Mouse (Mus musculus): ENCODE data around the gene Zfp609. TPM values are rescaled to one million over a fixed set of nuclear protein-coding genes. Genes with fewer than 3 reads are reported as not detected.

Gene Zfp609
- total and polyA plus RNA-seq, 2 experiments from 2014 or later, result 5.6 to 10.2 TPM

DNA sequence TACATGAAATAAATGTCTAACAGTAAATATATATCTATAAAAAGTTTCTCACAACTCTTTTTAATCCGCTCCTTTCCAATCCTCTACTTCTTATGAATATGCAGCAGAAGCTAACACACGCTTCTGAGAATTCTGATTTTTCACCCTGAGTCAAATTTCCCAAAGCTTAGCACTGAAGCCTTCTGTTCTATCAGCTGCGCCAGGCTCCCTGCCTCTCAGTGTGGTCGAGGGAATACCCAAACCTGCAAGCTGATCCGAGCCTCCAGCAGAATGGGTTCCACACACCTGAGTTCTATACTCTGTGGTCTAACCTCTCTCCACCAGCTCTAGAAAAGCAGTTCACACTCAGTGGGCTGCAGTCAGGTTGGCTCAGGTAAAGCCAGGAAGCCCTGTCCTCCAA is 68.1 kb downstream of the Zfp609 start:
- H3K9ac ChIP-seq (replicated peaks; ENCODE audit: low read length), result no peak overlapping the region
- no peak for ATAC-seq
- no peak for DNase-seq (ENCODE audit: low spot score)
- H3K27ac ChIP-seq, result no peak overlapping the region
- H3K4me2 ChIP-seq (ENCODE audit: low read depth, low read length), result no peak overlapping the region
- no peak for TF ChIP-seq CTCF (IDR thresholded peaks at IDR 0.05; ENCODE audit: low read depth)
- H3K4me3 ChIP-seq (ENCODE audit: low read length), result no peak overlapping the region
- H3K36me3 ChIP-seq (ENCODE audit: insufficient read depth, low read length), result no peaks in the 10 kb centered on the region
- H3K27me3 ChIP-seq (ENCODE audit: insufficient read depth, low read length), result no peaks in the 10 kb centered on the region
- H3K4me1 ChIP-seq (ENCODE audit: insufficient read depth, low read length), result peaks cover 14% of the 10 kb centered on the region; the same call in 1 of the 2 replicates
- no peaks in the 10 kb centered on the region for H3K9me3 ChIP-seq (ENCODE audit: low read length)
- WGBS, result 86% methylated on average over 5 of the region's 5 CpGs

- H3K27ac ChIP-seq, result no peak overlapping the region
- ATAC-seq, result no peak
- no peaks in the 10 kb centered on the region for H3K9me3 ChIP-seq (ENCODE audit: low read length)
- no peak for TF ChIP-seq CTCF (IDR thresholded peaks at IDR 0.05; ENCODE audit: low read depth)
- H3K27me3 ChIP-seq (ENCODE audit: insufficient read depth, low read length), result no peaks in the 10 kb centered on the region
- no peak overlapping the region for H3K4me2 ChIP-seq (ENCODE audit: low read depth, low read length)
- H3K9ac ChIP-seq (replicated peaks; ENCODE audit: low read length), result no peak overlapping the region
- DNase-seq (ENCODE audit: low spot score), result no peak
- peaks cover 14% of the 10 kb centered on the region; the same call in 1 of the 2 replicates for H3K4me1 ChIP-seq (ENCODE audit: insufficient read depth, low read length)
- WGBS, result 72% methylated on average over 3 of the region's 3 CpGs
- no peak overlapping the region for H3K4me3 ChIP-seq (ENCODE audit: low read length)
- no peaks in the 10 kb centered on the region for H3K36me3 ChIP-seq (ENCODE audit: insufficient read depth, low read length)
Observed at GRCm38 (mm10) chr9:65757826-65758225, 69.5 kb downstream of the Zfp609 start.

GRCm38 (mm10) chr9:65755673-65756375 is 71.5 kb downstream of the Zfp609 start:
- ATAC-seq, result no peak
- peaks cover 14% of the 10 kb centered on the region; the same call in 1 of the 2 replicates for H3K4me1 ChIP-seq (ENCODE audit: insufficient read depth, low read length)
- no peak overlapping the region for H3K4me3 ChIP-seq (ENCODE audit: low read length)
- no peak overlapping the region for H3K4me2 ChIP-seq (ENCODE audit: low read depth, low read length)
- WGBS, result 60% methylated on average over 7 of the region's 7 CpGs
- no peak for DNase-seq (ENCODE audit: low spot score)
- H3K9ac ChIP-seq (replicated peaks; ENCODE audit: low read length), result no peak overlapping the region
- H3K36me3 ChIP-seq (ENCODE audit: insufficient read depth, low read length), result no peaks in the 10 kb centered on the region
- no peak overlapping the region for H3K27ac ChIP-seq
- H3K9me3 ChIP-seq (ENCODE audit: low read length), result no peaks in the 10 kb centered on the region
- no peak for TF ChIP-seq CTCF (IDR thresholded peaks at IDR 0.05; ENCODE audit: low read depth)
- H3K27me3 ChIP-seq (ENCODE audit: insufficient read depth, low read length), result no peaks in the 10 kb centered on the region

DNA sequence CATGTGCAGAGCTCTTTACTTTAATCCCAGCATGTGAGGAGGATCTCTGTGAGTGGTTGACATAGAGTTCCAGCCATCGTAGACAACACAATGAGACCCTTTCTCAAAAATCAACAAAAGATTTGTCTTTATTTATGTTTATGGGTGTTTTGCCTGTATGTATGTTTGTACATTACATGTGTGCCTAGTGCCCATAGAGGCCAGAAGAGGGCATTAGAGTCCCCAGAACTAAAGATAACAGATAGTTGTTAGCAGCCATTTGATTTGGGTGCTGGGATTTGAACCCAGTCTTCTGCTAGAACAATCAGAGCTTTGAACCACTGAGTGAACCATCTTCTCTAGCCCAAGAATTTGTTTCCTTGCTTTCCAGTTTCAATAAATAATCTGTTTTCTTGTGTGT is 72.2 kb downstream of the Zfp609 start:
- no peak for ATAC-seq
- no peaks in the 10 kb centered on the region for H3K9me3 ChIP-seq (ENCODE audit: low read length)
- H3K4me3 ChIP-seq (ENCODE audit: low read length), result no peak overlapping the region
- peaks cover 8% of the 10 kb centered on the region; the same call in 1 of the 2 replicates for H3K4me1 ChIP-seq (ENCODE audit: insufficient read depth, low read length)
- no peaks in the 10 kb centered on the region for H3K36me3 ChIP-seq (ENCODE audit: insufficient read depth, low read length)
- 80% methylated on average over 1 of the region's 1 CpGs for whole genome bisulfite sequencing
- TF ChIP-seq CTCF (IDR thresholded peaks at IDR 0.05; ENCODE audit: low read depth), result peak; percentile 25; the same call in 1 of the 2 replicates
- DNase-seq (ENCODE audit: low spot score), result no peak
- H3K9ac ChIP-seq (replicated peaks; ENCODE audit: low read length), result no peak overlapping the region
- no peaks in the 10 kb centered on the region for H3K27me3 ChIP-seq (ENCODE audit: insufficient read depth, low read length)
- H3K4me2 ChIP-seq (ENCODE audit: low read depth, low read length), result no peak overlapping the region
- no peak overlapping the region for H3K27ac ChIP-seq

GRCm38 (mm10) chr9:65752632-65753031 is 74.7 kb downstream of the Zfp609 start:
- no peak overlapping the region for H3K9ac ChIP-seq (replicated peaks; ENCODE audit: low read length)

DNA sequence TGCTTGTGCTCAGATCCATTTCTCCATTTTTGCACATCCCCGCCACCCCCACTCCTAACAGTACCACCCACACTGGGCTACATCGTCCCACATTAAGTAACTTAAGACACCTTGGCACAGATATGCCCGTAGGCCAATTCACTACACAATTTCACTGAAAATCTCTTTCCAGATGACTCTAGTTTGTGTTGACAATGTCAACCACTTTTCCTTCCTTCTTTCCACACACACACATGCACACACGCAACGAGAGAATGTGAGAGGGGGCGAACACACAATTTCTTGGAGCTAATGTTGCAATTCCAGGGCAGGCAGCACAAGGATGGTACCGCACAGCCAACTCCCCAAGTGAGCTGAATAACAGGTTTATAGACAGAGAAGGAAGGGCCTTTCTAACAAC is 75.5 kb downstream of the Zfp609 start:
- no peak overlapping the region for H3K27ac ChIP-seq
- WGBS, result 93% methylated on average over 7 of the region's 7 CpGs
- H3K4me1 ChIP-seq (ENCODE audit: insufficient read depth, low read length), result peaks cover 7% of the 10 kb centered on the region; the same call in 1 of the 2 replicates
- no peaks in the 10 kb centered on the region for H3K36me3 ChIP-seq (ENCODE audit: insufficient read depth, low read length)
- DNase-seq (ENCODE audit: low spot score) (no peak), ATAC-seq (no peak)
- no peaks in the 10 kb centered on the region for H3K27me3 ChIP-seq (ENCODE audit: insufficient read depth, low read length)
- no peak for TF ChIP-seq CTCF (IDR thresholded peaks at IDR 0.05; ENCODE audit: low read depth)
- no peak overlapping the region for H3K4me3 ChIP-seq (ENCODE audit: low read length)
- no peak overlapping the region for H3K4me2 ChIP-seq (ENCODE audit: low read depth, low read length)
- no peaks in the 10 kb centered on the region for H3K9me3 ChIP-seq (ENCODE audit: low read length)
- no peak overlapping the region for H3K9ac ChIP-seq (replicated peaks; ENCODE audit: low read length)

More at GRCm38 (mm10) chr9:65752632-65753031, 74.7 kb downstream of the Zfp609 start:
- TF ChIP-seq CTCF (IDR thresholded peaks at IDR 0.05; ENCODE audit: low read depth), result peak; percentile 39
- Histone ChIP-seq H3K4me2 (ENCODE audit: low read depth, low read length) (no peak overlapping the region), H3K27ac (no peak overlapping the region), H3K9me3 (ENCODE audit: low read length) (no peaks in the 10 kb centered on the region), H3K4me1 (ENCODE audit: insufficient read depth, low read length) (peaks cover 7% of the 10 kb centered on the region; the same call in 1 of the 2 replicates), H3K4me3 (ENCODE audit: low read length) (no peak overlapping the region), H3K27me3 (ENCODE audit: insufficient read depth, low read length) (no peaks in the 10 kb centered on the region), H3K36me3 (ENCODE audit: insufficient read depth, low read length) (no peaks in the 10 kb centered on the region)
- ATAC-seq, result no peak
- WGBS, result 95% methylated on average over 3 of the region's 3 CpGs
- DNase-seq (ENCODE audit: low spot score), result no peak

DNA sequence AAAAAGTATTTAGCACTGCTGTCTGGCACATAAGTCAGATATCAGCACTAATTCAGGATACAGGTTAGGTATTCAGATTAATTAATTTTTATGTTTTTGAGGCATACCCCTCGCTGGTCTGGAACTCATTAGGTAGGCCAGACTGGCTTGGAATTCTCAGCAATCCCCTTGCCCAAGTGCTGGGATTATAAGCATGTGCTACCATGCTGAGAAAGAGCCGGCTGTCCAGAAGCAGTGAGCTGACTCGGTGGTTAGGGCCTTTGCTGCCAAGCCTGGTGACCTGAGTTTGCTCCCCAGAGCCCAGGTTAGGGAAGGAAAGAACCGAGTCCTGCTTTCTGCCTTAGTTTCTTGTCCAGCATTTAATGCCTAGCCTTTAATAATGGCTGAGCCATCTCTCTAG is 79.3 kb downstream of the Zfp609 start:
- no peak overlapping the region for H3K4me3 ChIP-seq (ENCODE audit: low read length)
- no peak overlapping the region for H3K9ac ChIP-seq (replicated peaks; ENCODE audit: low read length)
- no peaks in the 10 kb centered on the region for H3K27me3 ChIP-seq (ENCODE audit: insufficient read depth, low read length)
- DNase-seq (ENCODE audit: low spot score) (no peak), ATAC-seq (no peak)
- H3K9me3 ChIP-seq (ENCODE audit: low read length), result no peaks in the 10 kb centered on the region
- no peak overlapping the region for H3K27ac ChIP-seq
- no peaks in the 10 kb centered on the region for H3K36me3 ChIP-seq (ENCODE audit: insufficient read depth, low read length)
- H3K4me1 ChIP-seq (ENCODE audit: insufficient read depth, low read length), result peaks cover 16% of the 10 kb centered on the region
- no peak for TF ChIP-seq CTCF (IDR thresholded peaks at IDR 0.05; ENCODE audit: low read depth)
- 30% methylated on average over 4 of the region's 4 CpGs for WGBS
- H3K4me2 ChIP-seq (ENCODE audit: low read depth, low read length), result no peak overlapping the region

Data from hindbrain, postnatal 0 days (tissue).